Mouse (Mus musculus) hindbrain, embryonic 11.5 days (tissue): Measurements from ENCODE around the gene Acvr1. TPM values are rescaled to one million over a fixed set of nuclear protein-coding genes. Genes with fewer than 3 reads are reported as not detected.

Experiments
- ATAC-seq: fragments of 200-750 bp; cut with Nextera tagmentation; 2 replicates; pipeline ENCODE4 v1.8.0; 2017; ENCODE audit warnings: mild to moderate bottlenecking, moderate TSS enrichment, moderate library complexity; ENCODE audit not compliant: low FRiP score
- DNase-seq: peaks from one replicate; pipeline ENCODE4 v3.0.0-alpha.2; 2015; ENCODE audit warnings: low spot score
- H3K27ac ChIP-seq: fragments of 300-500 bp; sonication (generic); 2 replicates; pipeline ENCODE4 v1.5.1; 2014; ENCODE audit warnings: mild to moderate bottlenecking, low read depth, low read length
- H3K27me3 ChIP-seq: fragments of 300-500 bp; sonication (generic); 2 replicates; pipeline ENCODE4 v1.6.1; 2014; ENCODE audit warnings: mild to moderate bottlenecking, low read length, moderate library complexity, mixed read lengths; ENCODE audit not compliant: control insufficient read depth, insufficient read depth
- H3K36me3 ChIP-seq: fragments of 300-500 bp; sonication (generic); 2 replicates; pipeline ENCODE4 v1.6.1; 2014; ENCODE audit warnings: mild to moderate bottlenecking, low read length, moderate library complexity, mixed read lengths; ENCODE audit not compliant: control insufficient read depth, insufficient read depth
- H3K4me1 ChIP-seq: fragments of 300-500 bp; sonication (generic); replicated peaks from 2 replicates; pipeline ENCODE4 v1.6.1; 2014; ENCODE audit warnings: low read length, mixed read lengths; ENCODE audit not compliant: control insufficient read depth, insufficient read depth
- H3K4me2 ChIP-seq: fragments of 300-500 bp; sonication (generic); replicated peaks from 2 replicates; pipeline ENCODE4 v1.6.1; 2014; ENCODE audit warnings: mild to moderate bottlenecking, low read depth, low read length
- H3K4me3 ChIP-seq: fragments of 300-500 bp; sonication (generic); 2 replicates; pipeline ENCODE4 v1.5.1; 2014; ENCODE audit warnings: low read depth, low read length
- H3K9ac ChIP-seq: fragments of 300-500 bp; sonication (generic); 2 replicates; pipeline ENCODE4 v1.6.1; 2014; ENCODE audit warnings: low read depth, low read length
- H3K9me3 ChIP-seq: fragments of 300-500 bp; sonication (generic); 2 replicates; pipeline ENCODE4 v1.6.1; 2016; ENCODE audit warnings: low read length; ENCODE audit not compliant: control insufficient read depth
- WGBS: fragments of 180-500 bp; shearing (Covaris S2); extraction: QIAGEN DNeasy Blood & Tissue Kit; methylation state at CpG from one replicate; pipeline ENCODE4 v1.1.7; 2014; 5-methylcytosine and 5-hydroxymethylcytosine counted together
- polyA plus RNA-seq: library from polyadenylated mRNA; unstranded; fragments of >200 nt; fragmentation: Nextera tagmentation; extraction: Ambion mirVana; gene quantifications from 2 replicates; pipeline ENCODE4 v1.2.1, GENCODE M21; 2014

The Acvr1 gene
- polyA plus RNA-seq, 1 experiment from 2014 or later = 6.0 TPM

- DNase-seq (no peak), ATAC-seq (no peak)
- no peak overlapping the region for H3K9ac ChIP-seq
- H3K9me3 ChIP-seq = no peaks in the 10 kb centered on the region
- no peak overlapping the region for H3K4me2 ChIP-seq
- no peak overlapping the region for H3K27ac ChIP-seq
- H3K36me3 ChIP-seq = no peaks in the 10 kb centered on the region
- 88% methylated on average over 9 of the region's 9 CpGs for WGBS
- H3K27me3 ChIP-seq = no peaks in the 10 kb centered on the region
- no peak overlapping the region for H3K4me3 ChIP-seq
- no peaks in the 10 kb centered on the region for H3K4me1 ChIP-seq
Observed at GRCm38 (mm10) chr2:58417684-58418083, 149.3 kb downstream of the Acvr1 start.

GRCm38 (mm10) chr2:58415037-58415436, 151.9 kb downstream of the Acvr1 start:
- Histone ChIP-seq H3K4me3 (no peak overlapping the region), H3K27me3 (no peaks in the 10 kb centered on the region), H3K36me3 (no peaks in the 10 kb centered on the region), H3K27ac (no peak overlapping the region), H3K9ac (no peak overlapping the region), H3K9me3 (no peaks in the 10 kb centered on the region), H3K4me1 (no peaks in the 10 kb centered on the region), H3K4me2 (no peak overlapping the region)
- ATAC-seq = no peak
- no peak for DNase-seq

- WGBS = 90% methylated on average over 5 of the region's 5 CpGs
- ATAC-seq = no peak
- no peak for DNase-seq
- H3K27me3 ChIP-seq = no peaks in the 10 kb centered on the region
- H3K4me3 ChIP-seq = no peak overlapping the region
- H3K9ac ChIP-seq = no peak overlapping the region
- no peaks in the 10 kb centered on the region for H3K9me3 ChIP-seq
- H3K4me2 ChIP-seq = no peak overlapping the region
- H3K27ac ChIP-seq = no peak overlapping the region
- no peaks in the 10 kb centered on the region for H3K36me3 ChIP-seq
- H3K4me1 ChIP-seq = no peaks in the 10 kb centered on the region
Observed at GRCm38 (mm10) chr2:58408926-58409634, 157.9 kb downstream of the Acvr1 start.

GRCm38 (mm10) chr2:58403481-58403880, 163.5 kb downstream of the Acvr1 start:
- no peak overlapping the region for H3K9ac ChIP-seq
- H3K4me3 ChIP-seq = no peak overlapping the region
- no peaks in the 10 kb centered on the region for H3K27me3 ChIP-seq
- H3K27ac ChIP-seq = no peak overlapping the region
- H3K9me3 ChIP-seq = no peaks in the 10 kb centered on the region
- DNase-seq (no peak), ATAC-seq (no peak)
- no peak overlapping the region for H3K4me2 ChIP-seq
- 93% methylated on average over 2 of the region's 2 CpGs for WGBS
- H3K4me1 ChIP-seq = no peaks in the 10 kb centered on the region
- H3K36me3 ChIP-seq = no peaks in the 10 kb centered on the region

- no peak overlapping the region for H3K4me2 ChIP-seq
- H3K4me1 ChIP-seq = no peaks in the 10 kb centered on the region
- WGBS = 92% methylated on average over 7 of the region's 7 CpGs
- no peak overlapping the region for H3K9ac ChIP-seq
- DNase-seq (no peak), ATAC-seq (no peak)
- no peak overlapping the region for H3K4me3 ChIP-seq
- no peaks in the 10 kb centered on the region for H3K27me3 ChIP-seq
- H3K27ac ChIP-seq = no peak overlapping the region
- no peaks in the 10 kb centered on the region for H3K36me3 ChIP-seq
- H3K9me3 ChIP-seq = no peaks in the 10 kb centered on the region
Observed at GRCm38 (mm10) chr2:58388601-58389000, 178.4 kb downstream of the Acvr1 start.

GRCm38 (mm10) chr2:58380020-58380419, 186.9 kb downstream of the Acvr1 start:
- H3K9me3 ChIP-seq = no peaks in the 10 kb centered on the region
- DNase-seq (no peak), ATAC-seq (no peak)
- no peaks in the 10 kb centered on the region for H3K36me3 ChIP-seq
- no peak overlapping the region for H3K9ac ChIP-seq
- no peaks in the 10 kb centered on the region for H3K4me1 ChIP-seq
- WGBS = 56% methylated on average over 5 of the region's 5 CpGs
- H3K4me3 ChIP-seq = no peak overlapping the region
- no peak overlapping the region for H3K27ac ChIP-seq
- no peaks in the 10 kb centered on the region for H3K27me3 ChIP-seq
- no peak overlapping the region for H3K4me2 ChIP-seq

GRCm38 (mm10) chr2:58379475-58379874, 187.5 kb downstream of the Acvr1 start:
- H3K4me2 ChIP-seq = no peak overlapping the region
- H3K36me3 ChIP-seq = no peaks in the 10 kb centered on the region
- DNase-seq = no peak
- H3K27me3 ChIP-seq = no peaks in the 10 kb centered on the region
- H3K27ac ChIP-seq = no peak overlapping the region
- H3K4me1 ChIP-seq = no peaks in the 10 kb centered on the region
- no peaks in the 10 kb centered on the region for H3K9me3 ChIP-seq
- peak; percentile 41; the same call in 1 of the 2 replicates for ATAC-seq
- 70% methylated on average over 1 of the region's 1 CpGs for WGBS
- no peak overlapping the region for H3K9ac ChIP-seq
- H3K4me3 ChIP-seq = no peak overlapping the region

- no peak overlapping the region for H3K9ac ChIP-seq
- WGBS = 67% methylated on average over 9 of the region's 9 CpGs
- H3K27me3 ChIP-seq = no peaks in the 10 kb centered on the region
- no peaks in the 10 kb centered on the region for H3K9me3 ChIP-seq
- DNase-seq (no peak), ATAC-seq (peak; percentile 33; the same call in 1 of the 2 replicates)
- no peak overlapping the region for H3K27ac ChIP-seq
- H3K4me1 ChIP-seq = no peaks in the 10 kb centered on the region
- no peaks in the 10 kb centered on the region for H3K36me3 ChIP-seq
- no peak overlapping the region for H3K4me2 ChIP-seq
- H3K4me3 ChIP-seq = no peak overlapping the region
Observed at GRCm38 (mm10) chr2:58377417-58378130, 189.4 kb downstream of the Acvr1 start.

GRCm38 (mm10) chr2:58366196-58366595, 200.8 kb downstream of the Acvr1 start:
- Histone ChIP-seq H3K4me3 (no peak overlapping the region), H3K36me3 (no peaks in the 10 kb centered on the region), H3K27ac (no peak overlapping the region), H3K4me2 (no peak overlapping the region), H3K27me3 (no peaks in the 10 kb centered on the region), H3K9ac (no peak overlapping the region), H3K9me3 (no peaks in the 10 kb centered on the region), H3K4me1 (no peaks in the 10 kb centered on the region)
- ATAC-seq (no peak), DNase-seq (no peak)
- 86% methylated on average over 3 of the region's 3 CpGs for WGBS
